Mouse (Mus musculus) lung, postnatal 0 days (tissue): ENCODE data around the gene E130114P18Rik. TPM values are rescaled to one million over a fixed set of nuclear protein-coding genes. Genes with fewer than 3 reads are reported as not detected.
A peak's percentile ranks its signal among the peaks of the same experiment; 100 is the strongest.

Experiments
- ATAC-seq: fragments of 200-750 bp; cut with Nextera tagmentation; 2 replicates; pipeline ENCODE4 v1.8.0; 2017; ENCODE audit warnings: moderate library complexity
- DNase-seq: peaks from one replicate; pipeline ENCODE4 v3.0.0-alpha.2; 2016; ENCODE audit warnings: low spot score
- H3K27ac ChIP-seq: fragments of 300-500 bp; sonication (generic); 2 replicates; pipeline ENCODE4 v1.5.1; 2014; ENCODE audit warnings: antibody characterized with exemption, mild to moderate bottlenecking, low read length, mixed read lengths
- H3K27me3 ChIP-seq: fragments of 300-500 bp; sonication (generic); replicated peaks from 2 replicates; pipeline ENCODE4 v1.6.1; 2014; ENCODE audit warnings: low read length, mixed read lengths; ENCODE audit not compliant: insufficient read depth
- H3K36me3 ChIP-seq: fragments of 300-500 bp; sonication (generic); 2 replicates; pipeline ENCODE4 v1.6.1; 2014; ENCODE audit warnings: low read length, mixed read lengths; ENCODE audit not compliant: insufficient read depth
- H3K4me1 ChIP-seq: fragments of 300-500 bp; sonication (generic); 2 replicates; pipeline ENCODE4 v1.6.1; 2014; ENCODE audit warnings: antibody characterized with exemption, low read depth, low read length, mixed read lengths; ENCODE audit not compliant: insufficient read depth
- H3K4me2 ChIP-seq: fragments of 300-500 bp; sonication (generic); replicated peaks from 2 replicates; pipeline ENCODE4 v1.6.1; 2014; ENCODE audit warnings: low read depth, mild to moderate bottlenecking, low read length, moderate library complexity, mixed read lengths
- H3K4me3 ChIP-seq: fragments of 300-500 bp; sonication (generic); 2 replicates; pipeline ENCODE4 v1.5.1; 2014; ENCODE audit warnings: low read depth, low read length
- H3K9ac ChIP-seq: fragments of 300-500 bp; sonication (generic); replicated peaks from 2 replicates; pipeline ENCODE4 v1.6.1; 2014; ENCODE audit warnings: low read depth, mild to moderate bottlenecking
- H3K9me3 ChIP-seq: fragments of 300-500 bp; sonication (generic); 2 replicates; pipeline ENCODE4 v1.6.1; 2016; ENCODE audit warnings: low read length, mixed read lengths
- CTCF ChIP-seq: IDR thresholded peaks from 2 replicates; pipeline ENCODE4 v1.5.1; 2016; ENCODE audit warnings: antibody characterized with exemption, mild to moderate bottlenecking
- EP300 ChIP-seq: IDR thresholded peaks from 2 replicates; pipeline ENCODE4 v1.6.1; 2016; ENCODE audit warnings: antibody characterized with exemption, mild to moderate bottlenecking, control low read depth
- whole genome bisulfite sequencing: fragments of 180-500 bp; shearing (Covaris S2); extraction: QIAGEN DNeasy Blood & Tissue Kit; methylation state at CpG from one replicate; pipeline ENCODE4 v1.1.7; 2014; 5-methylcytosine and 5-hydroxymethylcytosine counted together
- polyA plus RNA-seq: library from polyadenylated mRNA; unstranded; fragments of >200 nt; fragmentation: Nextera tagmentation; extraction: Ambion mirVana; gene quantifications from 2 replicates; pipeline ENCODE4 v1.2.1, GENCODE M21; 2015

The E130114P18Rik gene
- polyA plus RNA-seq, 1 experiment from 2014 or later, result 0.76 TPM

- no peaks in the 10 kb centered on the region for H3K9me3 ChIP-seq
- H3K27ac ChIP-seq, result no peak overlapping the region
- no peak overlapping the region for H3K4me3 ChIP-seq
- DNase-seq, result no peak
- H3K27me3 ChIP-seq, result no peaks in the 10 kb centered on the region
- H3K4me1 ChIP-seq, result no peaks in the 10 kb centered on the region
- H3K4me2 ChIP-seq, result no peak overlapping the region
- no peak for ATAC-seq
- TF ChIP-seq CTCF, result no peak
- TF ChIP-seq EP300, result no peak
- no peak overlapping the region for H3K9ac ChIP-seq
- H3K36me3 ChIP-seq, result no peaks in the 10 kb centered on the region
- WGBS, result 87% methylated on average over 1 of the region's 1 CpGs
These were observed 157.5 kb downstream of the E130114P18Rik start for GRCm38 (mm10) chr4:97620409-97620808.

GRCm38 (mm10) chr4:97618668-97619373 lies 159.1 kb downstream of the E130114P18Rik start:
- no peak overlapping the region for H3K27ac ChIP-seq
- H3K9me3 ChIP-seq, result no peaks in the 10 kb centered on the region
- no peak for ATAC-seq
- H3K4me3 ChIP-seq, result no peak overlapping the region
- H3K4me2 ChIP-seq, result no peak overlapping the region
- 56% methylated on average over 15 of the region's 15 CpGs for WGBS
- DNase-seq, result no peak
- peak; percentile 17; the same call in 1 of the 2 replicates for TF ChIP-seq CTCF
- TF ChIP-seq EP300, result no peak
- H3K27me3 ChIP-seq, result no peaks in the 10 kb centered on the region
- H3K4me1 ChIP-seq, result no peaks in the 10 kb centered on the region
- H3K36me3 ChIP-seq, result no peaks in the 10 kb centered on the region
- H3K9ac ChIP-seq, result no peak overlapping the region

GRCm38 (mm10) chr4:97615031-97615430 lies 162.8 kb downstream of the E130114P18Rik start:
- TF ChIP-seq EP300 (no peak), CTCF (no peak)
- WGBS, result 65% methylated on average over 3 of the region's 3 CpGs
- ATAC-seq (no peak), DNase-seq (no peak)
- Histone ChIP-seq H3K4me3 (no peak overlapping the region), H3K9ac (no peak overlapping the region), H3K36me3 (no peaks in the 10 kb centered on the region), H3K4me1 (no peaks in the 10 kb centered on the region), H3K4me2 (no peak overlapping the region), H3K27ac (no peak overlapping the region), H3K9me3 (no peaks in the 10 kb centered on the region), H3K27me3 (no peaks in the 10 kb centered on the region)

DNA sequence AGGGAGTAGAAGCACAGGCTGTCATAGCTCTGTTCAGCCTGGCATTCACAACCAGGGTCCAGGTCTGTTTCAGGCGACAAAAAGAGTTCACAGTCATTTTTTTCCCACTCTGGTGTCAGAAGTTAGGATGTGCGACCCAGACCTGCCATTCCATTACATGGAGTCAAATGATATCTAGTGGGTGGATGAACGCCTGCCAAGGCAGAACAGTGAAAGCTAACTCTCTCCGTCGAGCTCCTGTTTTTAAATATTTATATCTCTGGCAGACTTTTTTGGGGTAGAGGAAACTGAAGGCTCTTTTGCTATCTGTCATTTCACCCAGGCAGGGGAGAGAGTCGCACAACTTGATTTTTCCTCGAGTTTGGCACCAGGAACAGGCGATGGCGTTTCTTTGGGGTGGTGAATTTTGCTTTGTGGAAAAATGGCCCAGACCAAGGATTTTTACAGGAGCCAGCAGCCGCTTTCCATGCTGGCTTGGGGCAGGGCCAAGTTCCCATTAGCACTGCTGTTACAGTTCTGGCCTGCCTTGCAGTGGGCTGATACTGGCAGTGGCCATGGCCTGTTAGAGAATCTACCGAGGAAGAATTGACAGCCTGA lies 166.5 kb downstream of the E130114P18Rik start:
- Histone ChIP-seq H3K27me3 (no peaks in the 10 kb centered on the region), H3K4me3 (no peak overlapping the region), H3K4me1 (no peaks in the 10 kb centered on the region), H3K9ac (no peak overlapping the region), H3K36me3 (no peaks in the 10 kb centered on the region), H3K9me3 (no peaks in the 10 kb centered on the region), H3K4me2 (no peak overlapping the region), H3K27ac (no peak overlapping the region)
- ATAC-seq, result peak; percentile 28; the same call in 1 of the 2 replicates
- no peak for TF ChIP-seq CTCF
- TF ChIP-seq EP300, result no peak
- DNase-seq, result peak; percentile 51
- 40% methylated on average over 11 of the region's 11 CpGs for WGBS

GRCm38 (mm10) chr4:97609831-97610727 lies 167.8 kb downstream of the E130114P18Rik start:
- H3K9ac ChIP-seq, result no peak overlapping the region
- peak; percentile 38 for DNase-seq
- no peaks in the 10 kb centered on the region for H3K9me3 ChIP-seq
- no peak overlapping the region for H3K4me2 ChIP-seq
- no peak for ATAC-seq
- no peaks in the 10 kb centered on the region for H3K27me3 ChIP-seq
- TF ChIP-seq CTCF (no peak), EP300 (no peak)
- no peaks in the 10 kb centered on the region for H3K4me1 ChIP-seq
- no peak overlapping the region for H3K4me3 ChIP-seq
- no peak overlapping the region for H3K27ac ChIP-seq
- no peaks in the 10 kb centered on the region for H3K36me3 ChIP-seq
- 42% methylated on average over 10 of the region's 10 CpGs for WGBS

DNA sequence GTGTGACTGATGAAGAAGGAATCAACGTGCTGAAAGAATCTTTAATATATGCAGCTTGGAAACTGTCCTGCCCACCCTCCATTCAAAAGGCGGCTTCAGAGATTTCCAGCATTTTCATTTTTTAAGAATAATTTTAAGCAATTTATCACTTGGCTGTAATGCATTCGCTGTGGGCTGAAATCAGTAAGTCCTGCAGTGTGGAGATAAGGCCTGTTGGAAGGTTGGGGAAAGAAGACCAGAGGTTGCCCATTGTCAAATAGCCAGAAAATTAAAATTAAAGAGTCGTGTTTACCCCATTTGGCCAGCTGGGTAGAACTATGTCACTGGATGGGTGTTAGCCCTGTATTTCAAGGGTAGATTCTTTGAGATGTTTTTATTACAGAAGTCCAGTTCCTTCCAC lies 168.5 kb downstream of the E130114P18Rik start:
- Histone ChIP-seq H3K4me3 (no peak overlapping the region), H3K4me1 (no peaks in the 10 kb centered on the region), H3K9ac (no peak overlapping the region), H3K36me3 (no peaks in the 10 kb centered on the region), H3K9me3 (no peaks in the 10 kb centered on the region), H3K27ac (no peak overlapping the region), H3K4me2 (no peak overlapping the region), H3K27me3 (no peaks in the 10 kb centered on the region)
- no peak for DNase-seq
- 0 out of 2 replicates have a peak, but pooled peaks have one; percentile 14 for ATAC-seq
- 85% methylated on average over 4 of the region's 4 CpGs for WGBS
- TF ChIP-seq EP300, result no peak
- no peak for TF ChIP-seq CTCF
